Mouse (Mus musculus): ENCODE data around the gene Nudt9.

Nudt9 gene

DNA sequence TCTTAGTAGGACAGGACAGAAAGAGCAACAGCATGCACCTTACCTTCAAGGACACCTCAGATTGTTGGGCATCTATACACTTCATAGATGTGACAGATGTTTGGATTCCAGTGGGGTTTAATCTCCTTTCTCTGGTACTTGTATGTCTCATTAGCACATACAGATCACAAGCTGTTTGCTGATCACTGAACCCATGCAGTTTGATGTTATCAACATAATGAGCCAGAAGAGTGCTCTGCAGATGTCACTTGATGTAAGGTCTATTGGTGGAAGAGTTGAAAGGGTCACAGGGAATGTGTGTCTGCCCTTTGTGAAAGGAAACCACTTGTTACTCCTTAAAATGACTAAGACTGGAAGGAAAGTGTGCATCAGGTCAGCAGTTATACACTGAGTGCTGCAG lies 11.0 kb upstream of the Nudt9 start:
- intact Hi-C loops (cut with DNase I), result no loop called here

GRCm38 (mm10) chr5:104035824-104036223 lies 10.3 kb upstream of the Nudt9 start:
- intact Hi-C loops (cut with DNase I), result no loop called here

GRCm38 (mm10) chr5:104036686-104037085 lies 9.4 kb upstream of the Nudt9 start:
- intact Hi-C loops (cut with DNase I), result no loop called here

- intact Hi-C loops (cut with DNase I), result no loop called here
Measured at GRCm38 (mm10) chr5:104039154-104039932, 6.8 kb upstream of the Nudt9 start.

GRCm38 (mm10) chr5:104042906-104043305 lies 3.2 kb upstream of the Nudt9 start:
- intact Hi-C loops (cut with DNase I), result no loop called here

DNA sequence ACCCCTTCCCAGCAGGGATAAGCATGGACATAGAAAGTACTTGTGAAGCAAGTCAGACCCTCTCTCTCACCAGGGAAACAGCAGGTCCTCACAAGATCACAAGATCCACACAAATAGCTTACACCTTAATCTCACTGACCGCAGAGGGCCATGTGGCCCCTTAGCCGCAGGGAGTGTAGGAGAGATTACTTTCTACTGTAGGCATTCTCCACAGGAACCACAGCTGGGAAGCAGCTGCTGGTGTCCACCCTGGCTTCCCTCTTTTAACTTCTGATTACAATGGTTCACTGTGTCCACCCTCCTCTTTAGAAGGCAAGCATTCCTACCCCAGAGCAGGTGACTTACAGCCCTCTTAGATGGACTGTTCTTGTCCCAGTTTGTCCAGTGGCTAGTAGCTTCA lies 2.4 kb upstream of the Nudt9 start:
- intact Hi-C loops (cut with DNase I), result no loop called here

DNA sequence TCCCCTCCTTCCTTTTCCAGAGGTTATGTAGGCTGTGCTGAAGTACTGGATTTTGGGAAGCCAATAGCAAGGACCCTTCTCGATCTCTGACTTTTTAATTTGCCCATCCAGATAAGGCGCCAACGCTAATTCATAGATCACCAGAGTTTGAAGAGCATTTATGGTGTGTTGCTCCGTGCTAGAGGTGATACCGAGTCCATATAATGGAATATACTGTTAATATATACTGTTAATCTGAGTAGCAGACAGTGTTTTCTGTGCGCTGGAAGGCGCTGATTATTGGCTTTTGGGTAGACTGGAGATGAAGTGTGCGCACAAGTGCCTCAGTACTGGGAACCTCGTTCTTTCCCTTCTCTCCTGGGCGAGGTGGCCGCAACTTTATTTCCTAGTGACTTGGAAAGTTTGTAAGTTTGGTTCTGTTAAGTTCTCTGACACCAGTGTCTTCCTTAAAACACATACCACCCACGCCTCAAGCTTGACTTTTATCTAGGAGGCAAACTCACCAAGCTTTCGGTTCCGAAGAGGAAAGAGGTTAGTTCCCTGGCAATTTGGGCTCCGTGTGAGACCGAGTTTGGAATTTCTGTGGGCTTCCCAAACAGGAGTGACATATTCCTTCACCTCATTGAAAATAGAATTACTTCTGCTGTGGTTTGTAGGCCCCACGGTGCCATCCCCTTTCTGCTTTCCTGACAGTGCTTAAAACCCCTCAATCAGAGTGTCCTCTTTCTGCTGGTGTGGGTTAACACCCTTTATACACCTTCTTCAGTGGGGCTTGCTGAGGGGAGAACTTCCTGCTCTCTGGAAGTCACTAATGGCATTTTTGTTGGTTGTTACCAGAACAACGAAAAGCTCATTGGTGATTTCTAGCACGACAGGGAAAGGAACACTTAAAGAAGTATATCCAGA lies 1.3 kb downstream of the Nudt9 start:
- intact Hi-C loops (cut with DNase I), result no loop called here

DNA sequence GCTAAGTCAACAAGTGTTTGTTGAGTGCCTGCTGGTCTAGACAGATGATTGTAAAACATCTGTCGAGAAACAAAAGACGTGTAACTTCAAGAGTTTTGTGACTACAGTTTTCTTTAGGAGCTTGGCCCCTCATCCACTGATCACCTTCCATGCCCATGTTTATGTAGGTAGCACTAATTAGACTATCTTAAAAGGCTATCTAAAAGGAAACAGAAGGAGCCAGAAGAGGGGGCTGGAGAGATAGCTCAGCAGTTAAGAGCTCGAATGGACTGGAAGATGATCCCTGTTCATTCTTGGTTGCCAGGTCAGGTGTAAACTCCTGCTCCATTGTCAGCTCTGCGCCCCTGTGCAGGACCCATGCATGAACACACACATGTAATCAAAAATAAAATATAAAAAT lies 2.0 kb downstream of the Nudt9 start:
- intact Hi-C loops (cut with DNase I), result no loop called here

- intact Hi-C loops (cut with DNase I), result no loop called here
Measured at GRCm38 (mm10) chr5:104052956-104053355, 6.8 kb downstream of the Nudt9 start.

GRCm38 (mm10) chr5:104054938-104055337 lies 8.8 kb downstream of the Nudt9 start:
- intact Hi-C loops (cut with DNase I), result loop anchor here (5.0 kb wide), 1 partner anchor 53 kb away; no protein-coding TSS in a partner anchor

DNA sequence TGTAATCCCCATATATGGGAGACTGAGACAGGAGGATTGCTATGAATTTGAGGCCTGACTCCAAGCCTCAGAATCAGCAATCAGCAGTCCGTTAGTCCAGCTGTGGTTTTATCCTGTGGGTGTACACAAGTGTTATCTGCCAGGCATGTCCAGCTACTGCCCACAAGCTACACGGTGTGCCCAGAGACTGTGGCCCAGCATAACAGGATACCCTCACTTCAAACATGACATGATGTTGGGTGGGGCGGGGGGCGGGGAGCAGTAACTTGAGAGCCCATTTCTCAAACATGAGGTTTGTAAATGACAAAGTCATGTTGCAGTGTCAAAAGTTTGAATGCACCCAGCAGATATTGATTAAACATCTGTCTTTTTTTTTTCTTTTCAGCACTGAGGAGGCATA lies 9.7 kb downstream of the Nudt9 start:
- intact Hi-C loops (cut with DNase I), result loop anchor here (5.0 kb wide), 1 partner anchor 54 kb away; no protein-coding TSS in a partner anchor

DNA sequence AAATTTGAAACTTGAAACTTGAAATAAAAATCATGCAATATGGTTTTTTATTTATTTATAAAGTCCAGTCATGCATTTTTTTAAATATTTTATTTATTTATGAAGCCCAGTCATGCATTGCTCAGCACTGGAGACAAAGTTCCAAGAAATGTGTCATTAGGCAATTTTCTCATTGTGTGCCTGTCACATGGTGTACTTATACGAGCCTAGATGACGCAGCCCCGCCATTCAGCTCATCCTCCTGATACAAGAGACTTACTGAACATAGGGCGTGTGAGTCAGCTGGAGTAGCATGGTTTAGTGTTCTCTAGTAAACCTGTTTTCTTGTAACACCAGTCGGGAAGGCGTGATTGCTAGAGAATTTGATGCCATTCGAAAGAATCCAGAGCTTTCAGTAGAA lies 10.2 kb downstream of the Nudt9 start:
- intact Hi-C loops (cut with DNase I), result loop anchor here (5.0 kb wide), 1 partner anchor 54 kb away; no protein-coding TSS in a partner anchor

DNA sequence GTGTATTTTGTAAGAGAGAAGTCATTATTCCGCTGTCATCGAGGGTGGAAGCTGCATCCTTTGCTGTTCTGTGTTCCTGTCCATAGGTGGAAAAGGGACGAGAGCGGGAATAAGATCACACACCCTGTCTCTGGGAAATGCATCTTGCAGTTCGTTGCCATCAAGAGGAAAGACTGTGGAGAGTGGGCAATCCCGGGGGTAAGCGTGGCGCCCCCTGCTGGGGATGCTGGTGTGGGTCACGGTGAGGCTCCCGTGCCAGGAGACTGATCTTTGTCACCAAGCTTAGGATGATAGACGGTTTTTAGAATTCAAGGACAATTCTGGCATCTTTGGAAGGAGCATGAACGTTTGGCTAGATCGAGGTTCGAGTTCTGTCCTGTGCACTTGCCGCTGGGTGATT lies 11.9 kb downstream of the Nudt9 start:
- intact Hi-C loops (cut with DNase I), result loop anchor here (5.0 kb wide), 1 partner anchor 56 kb away; no protein-coding TSS in a partner anchor

GRCm38 (mm10) chr5:104059628-104060027 lies 13.5 kb downstream of the Nudt9 start:
- intact Hi-C loops (cut with DNase I), result loop anchor here (5.0 kb wide), 1 partner anchor 57 kb away; no protein-coding TSS in a partner anchor

DNA sequence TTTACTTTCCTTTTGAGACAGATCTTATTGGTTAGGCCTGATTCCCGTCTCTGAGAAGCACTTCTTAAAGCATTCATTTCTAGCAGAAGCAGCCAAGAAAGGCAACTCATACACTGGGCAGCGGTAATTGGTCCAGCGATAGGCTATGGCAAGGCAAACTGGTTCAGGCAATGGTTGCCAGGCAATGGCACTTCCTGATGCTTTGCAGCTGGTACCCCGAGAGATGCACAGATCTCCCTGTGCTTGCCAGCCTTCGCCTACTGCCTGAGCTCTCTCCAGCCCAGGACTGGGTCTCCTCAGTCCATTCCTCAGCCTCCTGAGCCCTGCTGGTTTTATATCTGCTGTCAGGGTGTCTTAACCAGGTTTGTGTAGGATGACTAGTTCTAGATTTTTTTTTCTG lies 14.3 kb downstream of the Nudt9 start:
- intact Hi-C loops (cut with DNase I), result no loop called here

DNA sequence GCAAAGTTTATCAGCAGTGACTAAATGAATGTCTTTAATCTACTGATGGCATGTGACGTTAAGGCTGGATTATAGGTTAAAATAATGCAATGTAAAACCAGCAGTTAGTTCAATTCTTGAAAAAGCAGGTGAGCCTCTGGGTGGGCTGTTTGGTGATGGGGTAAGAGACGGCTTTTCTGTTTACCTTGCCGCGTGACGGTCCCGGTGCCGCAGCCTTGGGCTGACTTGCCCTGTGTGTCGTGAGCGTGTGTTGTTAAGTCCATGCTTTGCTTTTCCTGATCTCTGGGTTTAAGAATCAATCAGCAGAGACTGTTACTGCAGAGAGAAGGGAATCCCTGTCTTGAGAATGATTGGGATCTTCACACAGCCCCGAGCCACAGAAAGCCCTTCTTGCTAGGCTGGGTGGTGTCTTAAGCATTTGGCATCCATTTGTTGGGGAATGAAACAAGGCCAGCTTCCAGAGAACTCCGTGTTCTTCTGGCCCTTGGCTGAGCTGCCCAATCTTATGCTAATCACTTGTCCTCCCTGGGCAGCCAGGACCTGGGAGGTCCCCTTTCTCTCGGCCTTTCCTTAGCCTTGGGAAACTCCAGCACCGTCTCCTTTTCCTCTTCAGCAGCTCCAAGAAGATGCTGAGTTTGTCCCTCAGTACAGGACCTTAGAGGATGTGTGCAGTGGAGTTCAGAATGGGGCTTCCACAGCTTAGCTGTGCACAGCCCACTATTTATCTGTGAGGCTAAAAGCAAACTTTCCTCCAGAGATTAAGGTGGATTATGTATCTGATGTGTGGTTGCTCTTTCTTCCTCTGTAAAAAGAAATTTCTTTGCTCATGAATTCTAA lies 16.0 kb downstream of the Nudt9 start:
- intact Hi-C loops (cut with DNase I), result no loop called here

DNA sequence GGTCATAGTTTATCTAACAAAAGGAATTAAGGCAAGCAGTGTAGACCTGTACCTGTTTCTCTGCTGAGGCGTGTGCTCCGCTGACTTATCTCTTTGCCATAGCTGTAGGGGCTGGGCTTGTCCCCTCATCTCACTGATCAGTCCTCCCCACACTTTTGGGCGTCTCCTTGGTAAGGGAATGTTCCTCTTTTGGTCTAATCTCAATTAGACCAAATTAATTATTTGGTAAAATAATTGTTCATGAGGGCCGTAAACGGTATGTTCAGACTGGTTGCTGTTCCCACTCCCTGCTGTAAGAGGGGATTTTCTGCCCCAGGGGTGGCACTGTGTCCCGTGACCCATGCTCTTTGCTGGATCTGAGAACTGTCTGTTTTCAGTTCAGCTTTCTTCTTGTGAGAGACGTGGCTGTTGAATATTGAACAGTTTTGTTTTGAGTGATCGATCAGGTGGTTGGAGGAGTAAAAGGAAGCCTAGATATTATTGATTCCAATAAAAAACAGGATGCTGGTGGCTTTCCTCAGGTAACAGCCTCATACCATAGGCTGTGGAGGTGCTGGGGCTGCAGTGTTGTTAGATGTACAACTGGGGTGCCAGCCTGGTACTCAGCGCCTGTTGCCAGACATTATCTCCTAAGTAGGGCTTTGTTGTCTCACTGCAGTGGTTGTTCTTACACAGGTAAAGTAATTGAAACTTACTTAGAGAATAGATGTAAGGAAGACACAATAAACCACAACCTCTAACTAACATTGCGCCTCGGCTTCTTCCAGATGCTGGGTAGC lies 16.9 kb downstream of the Nudt9 start:
- intact Hi-C loops (cut with DNase I), result no loop called here

- intact Hi-C loops (cut with DNase I), result no loop called here
Measured at GRCm38 (mm10) chr5:104068751-104069150, 22.6 kb downstream of the Nudt9 start.

GRCm38 (mm10) chr5:104071048-104071447 lies 24.9 kb downstream of the Nudt9 start:
- intact Hi-C loops (cut with DNase I), result loop anchor here (5.0 kb wide), 1 partner anchor 74 kb away; no protein-coding TSS in a partner anchor

- intact Hi-C loops (cut with DNase I), result loop anchor here (5.0 kb wide), 1 partner anchor 75 kb away; no protein-coding TSS in a partner anchor
Measured at GRCm38 (mm10) chr5:104072272-104072886, 26.3 kb downstream of the Nudt9 start.

Data from adrenal gland (tissue).